Mouse (Mus musculus): ENCODE data around the gene Cers5. TPM values are rescaled to one million over a fixed set of nuclear protein-coding genes. Genes with fewer than 3 reads are reported as not detected.

Cers5 gene
- polyA plus RNA-seq, 1 experiment from 2014 or later, result 53.9 TPM

GRCm38 (mm10) chr15:99787625-99788120, 15.0 kb upstream of the Cers5 start:
- Histone ChIP-seq H3K36me3 (peaks cover 64% of the 10 kb centered on the region), H3K9ac (no peak overlapping the region), H3K4me3 (no peak overlapping the region), H3K27ac (ENCODE audit: poor library complexity, severe bottlenecking) (no peak overlapping the region; the same call in 1 of the 2 replicates), H3K27me3 (replicated peaks) (no peaks in the 10 kb centered on the region), H3K9me3 (replicated peaks) (no peaks in the 10 kb centered on the region), H3K4me1 (replicated peaks) (0 out of 2 replicates have a peak, but pooled peaks cover 3% of the 10 kb centered on the region), H3K4me2 (no peak overlapping the region)
- WGBS, result 76% methylated on average over 9 of the region's 9 CpGs
- ATAC-seq (ENCODE audit: insufficient number of reproducible peaks, low FRiP score), result no peak

GRCm38 (mm10) chr15:99778677-99779335, 6.1 kb upstream of the Cers5 start:
- no peaks in the 10 kb centered on the region for H3K4me1 ChIP-seq (replicated peaks)
- no peaks in the 10 kb centered on the region for H3K27me3 ChIP-seq (replicated peaks)
- H3K9ac ChIP-seq, result no peak overlapping the region
- H3K27ac ChIP-seq (ENCODE audit: poor library complexity, severe bottlenecking), result no peak overlapping the region
- no peak overlapping the region for H3K4me3 ChIP-seq
- no peak overlapping the region for H3K4me2 ChIP-seq
- 89% methylated on average over 16 of the region's 16 CpGs for WGBS
- H3K36me3 ChIP-seq, result peaks cover 47% of the 10 kb centered on the region
- no peak for ATAC-seq (ENCODE audit: insufficient number of reproducible peaks, low FRiP score)
- no peaks in the 10 kb centered on the region for H3K9me3 ChIP-seq (replicated peaks)

- ATAC-seq (ENCODE audit: insufficient number of reproducible peaks, low FRiP score), result no peak
- no peaks in the 10 kb centered on the region for H3K9me3 ChIP-seq (replicated peaks)
- no peaks in the 10 kb centered on the region for H3K27me3 ChIP-seq (replicated peaks)
- H3K27ac ChIP-seq (ENCODE audit: poor library complexity, severe bottlenecking), result no peak overlapping the region
- 37% methylated on average over 7 of the region's 7 CpGs for WGBS
- H3K36me3 ChIP-seq, result peaks cover 41% of the 10 kb centered on the region
- no peaks in the 10 kb centered on the region for H3K4me1 ChIP-seq (replicated peaks)
- no peak overlapping the region for H3K4me2 ChIP-seq
- H3K9ac ChIP-seq, result no peak overlapping the region
- H3K4me3 ChIP-seq, result no peak overlapping the region
Observed at GRCm38 (mm10) chr15:99778148-99778547, 5.5 kb upstream of the Cers5 start.

DNA sequence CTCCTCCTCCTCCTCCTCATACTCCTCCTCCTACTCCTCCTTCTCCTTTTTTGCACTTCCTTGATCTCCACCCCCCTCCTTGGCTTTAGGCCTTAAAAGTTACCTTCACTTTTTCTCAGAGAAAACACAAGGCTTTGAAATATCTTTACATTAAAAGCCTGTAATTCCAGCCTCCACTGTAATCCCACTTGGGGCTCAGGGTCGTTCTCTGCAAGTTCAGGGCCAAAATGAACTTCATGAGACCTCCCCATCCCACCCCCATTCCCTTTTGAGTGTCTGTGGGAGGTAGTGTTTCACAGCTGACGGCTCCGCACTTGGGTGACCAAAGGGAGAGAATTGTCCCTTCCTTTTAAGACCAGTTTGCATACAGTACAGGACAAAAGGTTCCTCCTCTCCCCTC, 240 bp upstream of the Cers5 start:
- H3K9ac ChIP-seq, result 0 out of 2 replicates have a peak overlapping the region, but pooled peaks have one; percentile 85
- 40% methylated on average over 3 of the region's 3 CpGs for WGBS
- H3K36me3 ChIP-seq, result peaks cover 3% of the 10 kb centered on the region; the same call in 1 of the 2 replicates
- H3K27ac ChIP-seq (ENCODE audit: poor library complexity, severe bottlenecking), result 0 out of 2 replicates have a peak overlapping the region, but pooled peaks have one; percentile 18
- H3K4me1 ChIP-seq (replicated peaks), result peaks cover 19% of the 10 kb centered on the region
- peak overlapping the region; percentile 76 for H3K4me2 ChIP-seq
- no peaks in the 10 kb centered on the region for H3K9me3 ChIP-seq (replicated peaks)
- peak overlapping the region; percentile 77 for H3K4me3 ChIP-seq
- H3K27me3 ChIP-seq (replicated peaks), result no peaks in the 10 kb centered on the region
- no peak for ATAC-seq (ENCODE audit: insufficient number of reproducible peaks, low FRiP score)

GRCm38 (mm10) chr15:99772277-99772880, 306 bp downstream of the Cers5 start:
- Histone ChIP-seq H3K4me2 (peak overlapping the region; percentile 76), H3K4me1 (replicated peaks) (peaks cover 24% of the 10 kb centered on the region), H3K27ac (ENCODE audit: poor library complexity, severe bottlenecking) (peak overlapping the region; percentile 72), H3K9ac (peak overlapping the region; percentile 85), H3K9me3 (replicated peaks) (no peaks in the 10 kb centered on the region), H3K27me3 (replicated peaks) (no peaks in the 10 kb centered on the region), H3K4me3 (peak overlapping the region; percentile 77), H3K36me3 (no peaks in the 10 kb centered on the region)
- ATAC-seq (ENCODE audit: insufficient number of reproducible peaks, low FRiP score), result peak; percentile 92
- under 1% methylated on average over 35 of the region's 41 CpGs for WGBS

DNA sequence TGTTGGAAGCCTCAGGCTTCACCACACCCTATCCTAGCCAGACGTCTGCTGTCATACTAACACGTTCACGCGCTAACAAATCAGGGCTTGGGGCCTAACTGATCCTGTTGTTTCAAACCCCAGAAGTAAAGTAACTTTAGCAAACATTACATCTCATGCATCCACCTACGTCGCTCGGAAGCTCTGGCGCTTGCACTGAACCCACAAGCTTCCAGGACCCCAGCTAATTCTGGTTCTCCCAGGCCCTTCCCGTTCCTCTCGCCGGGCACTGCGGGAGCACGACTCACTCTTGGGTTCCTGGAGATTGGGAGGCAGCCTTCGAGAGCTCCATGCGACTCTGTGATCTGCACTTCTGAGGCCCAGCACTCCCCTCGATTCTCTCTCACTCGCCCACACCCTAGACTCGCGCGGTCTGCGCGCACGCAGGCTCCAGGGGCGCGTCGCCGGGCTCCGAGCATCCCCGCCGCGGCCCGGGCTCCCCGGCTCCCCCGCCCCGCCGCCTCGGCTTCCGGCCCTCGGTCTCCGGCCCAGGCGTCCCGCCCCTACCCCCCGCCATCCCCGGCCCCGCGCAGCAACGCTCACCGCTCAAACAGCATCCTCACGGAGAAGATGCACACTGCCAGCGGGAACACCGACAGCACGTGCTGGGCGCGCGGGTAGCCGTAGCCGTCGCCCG, 946 bp downstream of the Cers5 start:
- H3K27me3 ChIP-seq (replicated peaks), result no peaks in the 10 kb centered on the region
- under 1% methylated on average over 57 of the region's 59 CpGs for WGBS
- peaks cover 24% of the 10 kb centered on the region for H3K4me1 ChIP-seq (replicated peaks)
- H3K27ac ChIP-seq (ENCODE audit: poor library complexity, severe bottlenecking), result peak overlapping the region; percentile 72
- H3K36me3 ChIP-seq, result 0 out of 2 replicates have a peak, but pooled peaks cover under 1% of the 10 kb centered on the region
- peak overlapping the region; percentile 85 for H3K9ac ChIP-seq
- H3K4me2 ChIP-seq, result peak overlapping the region; percentile 76
- peak; percentile 61 for ATAC-seq (ENCODE audit: insufficient number of reproducible peaks, low FRiP score)
- H3K4me3 ChIP-seq, result peak overlapping the region; percentile 77
- no peaks in the 10 kb centered on the region for H3K9me3 ChIP-seq (replicated peaks)

DNA sequence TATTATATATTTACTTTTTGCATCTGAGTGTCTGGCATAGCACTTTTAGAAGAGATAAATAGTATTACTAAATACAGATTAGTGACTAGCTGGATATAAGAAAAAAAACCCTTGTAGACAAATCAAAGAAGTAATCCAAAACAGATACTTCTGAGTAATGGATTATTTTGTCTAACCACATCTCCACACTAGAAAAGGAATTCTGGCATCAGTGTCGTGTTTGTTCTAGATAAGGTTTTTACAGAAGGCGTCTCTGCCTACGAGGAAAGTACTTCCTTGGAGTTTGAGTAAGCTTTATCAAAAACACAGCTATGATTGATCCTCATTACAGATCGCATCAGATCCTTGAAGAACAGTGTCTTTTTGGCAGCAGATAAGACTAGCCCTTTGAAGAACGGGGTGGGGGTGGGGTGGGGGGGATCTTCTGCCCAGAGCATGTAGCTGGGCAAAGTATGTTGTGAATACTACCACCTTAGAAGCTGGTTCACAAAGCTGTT, 1.6 kb downstream of the Cers5 start:
- ATAC-seq (ENCODE audit: insufficient number of reproducible peaks, low FRiP score), result no peak
- Histone ChIP-seq H3K4me1 (replicated peaks) (peaks cover 24% of the 10 kb centered on the region), H3K9ac (peak overlapping the region; percentile 85), H3K4me3 (peak overlapping the region; percentile 77), H3K27me3 (replicated peaks) (no peaks in the 10 kb centered on the region), H3K9me3 (replicated peaks) (no peaks in the 10 kb centered on the region), H3K27ac (ENCODE audit: poor library complexity, severe bottlenecking) (no peak overlapping the region), H3K36me3 (peaks cover 5% of the 10 kb centered on the region; the same call in 1 of the 2 replicates), H3K4me2 (peak overlapping the region; percentile 76)
- 5% methylated on average over 5 of the region's 5 CpGs for WGBS

DNA sequence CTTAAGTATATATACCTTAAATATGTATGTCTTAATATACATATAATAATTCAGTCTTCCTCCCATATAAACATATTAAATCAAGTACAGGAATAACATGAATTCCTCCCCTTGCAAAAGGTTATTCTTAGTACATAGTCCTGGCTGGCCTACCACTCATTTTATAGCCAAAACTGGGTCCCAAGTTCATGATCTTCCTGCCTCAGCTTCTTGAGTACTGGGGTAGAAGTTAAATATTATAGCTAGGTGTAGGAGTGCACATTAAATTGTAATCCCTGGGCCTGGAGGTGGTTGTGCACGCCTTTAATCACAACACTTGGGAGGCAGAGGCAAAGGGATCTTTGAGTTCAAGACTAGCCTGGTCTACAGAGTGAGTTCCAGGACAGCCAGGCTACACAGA, 3.9 kb downstream of the Cers5 start:
- no peak overlapping the region for H3K4me2 ChIP-seq
- H3K27ac ChIP-seq (ENCODE audit: poor library complexity, severe bottlenecking), result no peak overlapping the region
- H3K36me3 ChIP-seq, result peaks cover 21% of the 10 kb centered on the region
- peaks cover 24% of the 10 kb centered on the region for H3K4me1 ChIP-seq (replicated peaks)
- H3K4me3 ChIP-seq, result no peak overlapping the region
- no peak overlapping the region for H3K9ac ChIP-seq
- WGBS, result 92% methylated on average over 1 of the region's 1 CpGs
- no peak for ATAC-seq (ENCODE audit: insufficient number of reproducible peaks, low FRiP score)
- H3K27me3 ChIP-seq (replicated peaks), result no peaks in the 10 kb centered on the region
- H3K9me3 ChIP-seq (replicated peaks), result no peaks in the 10 kb centered on the region

- peaks cover 21% of the 10 kb centered on the region for H3K36me3 ChIP-seq
- H3K27me3 ChIP-seq (replicated peaks), result no peaks in the 10 kb centered on the region
- peaks cover 18% of the 10 kb centered on the region for H3K4me1 ChIP-seq (replicated peaks)
- H3K27ac ChIP-seq (ENCODE audit: poor library complexity, severe bottlenecking), result no peak overlapping the region
- ATAC-seq (ENCODE audit: insufficient number of reproducible peaks, low FRiP score), result no peak
- no peaks in the 10 kb centered on the region for H3K9me3 ChIP-seq (replicated peaks)
- no peak overlapping the region for H3K4me3 ChIP-seq
- no peak overlapping the region for H3K9ac ChIP-seq
- 77% methylated on average over 4 of the region's 4 CpGs for WGBS
- no peak overlapping the region for H3K4me2 ChIP-seq
Observed at GRCm38 (mm10) chr15:99767467-99767866, 5.2 kb downstream of the Cers5 start.

- H3K27me3 ChIP-seq (replicated peaks), result no peaks in the 10 kb centered on the region
- no peak overlapping the region for H3K9ac ChIP-seq
- H3K9me3 ChIP-seq (replicated peaks), result peaks cover 4% of the 10 kb centered on the region; the same call in 1 of the 2 replicates
- no peak for ATAC-seq (ENCODE audit: insufficient number of reproducible peaks, low FRiP score)
- H3K4me2 ChIP-seq, result no peak overlapping the region
- H3K4me3 ChIP-seq, result no peak overlapping the region
- no peak overlapping the region for H3K27ac ChIP-seq (ENCODE audit: poor library complexity, severe bottlenecking)
- WGBS, result 61% methylated on average over 3 of the region's 3 CpGs
- H3K4me1 ChIP-seq (replicated peaks), result 0 out of 2 replicates have a peak, but pooled peaks cover 12% of the 10 kb centered on the region
- peaks cover 22% of the 10 kb centered on the region for H3K36me3 ChIP-seq
Observed at GRCm38 (mm10) chr15:99754204-99754603, 18.5 kb downstream of the Cers5 start.

GRCm38 (mm10) chr15:99740229-99740628, 32.5 kb downstream of the Cers5 start:
- Histone ChIP-seq H3K4me3 (no peak overlapping the region), H3K9me3 (replicated peaks) (no peaks in the 10 kb centered on the region), H3K27me3 (replicated peaks) (no peaks in the 10 kb centered on the region), H3K27ac (ENCODE audit: poor library complexity, severe bottlenecking) (no peak overlapping the region), H3K4me1 (replicated peaks) (no peaks in the 10 kb centered on the region), H3K9ac (no peak overlapping the region), H3K36me3 (peaks cover 84% of the 10 kb centered on the region), H3K4me2 (no peak overlapping the region)
- WGBS, result 94% methylated on average over 4 of the region's 4 CpGs
- ATAC-seq (ENCODE audit: insufficient number of reproducible peaks, low FRiP score), result no peak
